22 mouse cellular contexts compared by ENCODE assay signal in the genomic region with DNA sequence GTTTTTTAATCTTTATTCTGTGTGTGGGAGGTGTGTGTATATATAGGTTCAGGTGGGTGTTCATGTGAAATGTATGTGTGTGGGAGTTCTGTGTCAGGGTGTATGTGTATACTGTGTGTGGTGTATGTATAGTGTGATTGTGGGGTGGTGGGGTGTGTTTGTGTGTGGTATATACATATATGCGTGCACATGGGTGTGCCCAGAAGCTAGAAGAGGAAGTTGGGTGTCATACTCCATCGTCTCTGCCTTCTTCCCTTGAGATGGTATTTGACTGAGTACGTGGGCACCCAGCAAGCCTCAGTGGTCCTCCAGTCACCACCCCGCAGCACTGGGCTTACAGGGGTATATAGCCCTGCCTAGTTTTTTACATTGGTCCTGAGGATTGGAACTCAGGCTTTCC. TPM values are rescaled to one million over a fixed set of nuclear protein-coding genes. Genes with fewer than 3 reads are reported as not detected.
A peak's percentile ranks its signal among the peaks of the same experiment; 100 is the strongest.
DNase-seq lines count a peak whose midpoint lies in the region; ATAC-seq lines count a peak whose summit lies in the region.
"Had no signal": no experiment of that assay in that cellular context is flagged by ENCODE, and none has a peak within 500 bp of the region (broad histone marks: within the 10 kb centered on the region; RNA-seq: fewer than 3 reads in every experiment).

No protein-coding gene starts in this region.

- H3K4me2 ChIP-seq in intestine, embryonic 16.5 days (ENCODE audit: low read depth, low read length), result no peak overlapping the region
- H3K4me2 ChIP-seq: embryonic facial prominence, embryonic 15.5 days; hindbrain, embryonic 15.5 days; limb, embryonic 12.5 days; neural tube, embryonic 13.5 days; stomach, embryonic 15.5 days had no signal

- no peak overlapping the region for H3K27ac ChIP-seq in intestine, embryonic 16.5 days (ENCODE audit: low read length)
- H3K27ac ChIP-seq: embryonic facial prominence, embryonic 15.5 days; heart, adult 2 months; hindbrain, embryonic 15.5 days; limb, embryonic 12.5 days; neural tube, embryonic 13.5 days; stomach, embryonic 15.5 days had no signal

- peak; percentile 48 for ATAC-seq in frontal cortex, adult (ENCODE audit: low TSS enrichment)
- ATAC-seq in common myeloid progenitor, adult 5-6 weeks (replicated peaks; ENCODE audit: low read depth, poor library complexity, severe bottlenecking), result peak; percentile 59
- no peak for ATAC-seq in intestine, embryonic 16.5 days

- H3K9me3 ChIP-seq in intestine, embryonic 16.5 days (ENCODE audit: control insufficient read depth, low read length), result no peaks in the 10 kb centered on the region
- H3K9me3 ChIP-seq: embryonic facial prominence, embryonic 15.5 days; hindbrain, embryonic 15.5 days; limb, embryonic 12.5 days; megakaryocyte, embryonic 14.5 days; neural tube, embryonic 13.5 days; stomach, embryonic 15.5 days had no signal

- no peaks in the 10 kb centered on the region for H3K36me3 ChIP-seq in intestine, embryonic 16.5 days (ENCODE audit: control insufficient read depth, insufficient read depth, low read length)
- H3K36me3 ChIP-seq: embryonic facial prominence, embryonic 15.5 days; stomach, embryonic 15.5 days had no signal

- no peaks in the 10 kb centered on the region for H3K4me1 ChIP-seq in intestine, embryonic 16.5 days (ENCODE audit: control insufficient read depth, insufficient read depth, low read length)
- H3K4me1 ChIP-seq: embryonic facial prominence, embryonic 15.5 days; hindbrain, embryonic 15.5 days; limb, embryonic 12.5 days; neural tube, embryonic 13.5 days; stomach, embryonic 15.5 days had no signal

- no peak for DNase-seq in frontal cortex, postnatal 36 days (ENCODE audit: low spot score in 2 of 2)
- peak; percentile 54 for DNase-seq in lung, postnatal 36 days
- DNase-seq in lung, postnatal 25 days (ENCODE audit: low spot score), result no peak
- DNase-seq in spleen, postnatal 36 days (ENCODE audit: low spot score in 2 of 2), result peak; percentile 67 to 74
- DNase-seq in lung, postnatal 10 days, result no peak
- DNase-seq: cerebellum, adult 18-20 months; lung, adult 18-20 months; right cerebral cortex, postnatal 4 days had no signal

- H3K9ac ChIP-seq in intestine, embryonic 16.5 days (ENCODE audit: low read depth, low read length), result no peak overlapping the region
- H3K9ac ChIP-seq: embryonic facial prominence, embryonic 15.5 days; hindbrain, embryonic 15.5 days; limb, embryonic 12.5 days; neural tube, embryonic 13.5 days; stomach, embryonic 15.5 days had no signal

- WGBS in intestine, embryonic 16.5 days, result 80% methylated on average over 4 of the region's 4 CpGs

- H3K4me3 ChIP-seq in intestine, embryonic 16.5 days (ENCODE audit: low read length), result no peak overlapping the region
- H3K4me3 ChIP-seq: embryonic facial prominence, embryonic 15.5 days; heart, adult 2 months; hindbrain, embryonic 15.5 days; limb, embryonic 12.5 days; neural tube, embryonic 13.5 days; stomach, embryonic 15.5 days had no signal

- H3K27me3 ChIP-seq in intestine, embryonic 16.5 days (replicated peaks; ENCODE audit: control insufficient read depth, insufficient read depth, low read length), result no peaks in the 10 kb centered on the region
- H3K27me3 ChIP-seq: CH12.LX; embryonic facial prominence, embryonic 15.5 days; hindbrain, embryonic 15.5 days; limb, embryonic 12.5 days; neural tube, embryonic 13.5 days; stomach, embryonic 15.5 days had no signal

RNA-seq across cellular contexts. Expression of a gene that starts 16.9 kb away (rescaled TPM):
- 49.7 and 54.1 TPM in 2 replicates for total RNA-seq in common myeloid progenitor, adult 5-6 weeks (2017)
- polyA plus RNA-seq in intestine, embryonic 16.5 days (2015; fragmentation: Nextera tagmentation; extraction: Ambion mirVana), result 162 and 184 TPM in 2 replicates

RNA-seq across cellular contexts. Expression of a gene that starts 29.9 kb away (rescaled TPM):
- total RNA-seq in common myeloid progenitor, adult 5-6 weeks (2017), result 6.7 and 6.8 TPM in 2 replicates
- 15.1 and 21.7 TPM in 2 replicates for polyA plus RNA-seq in intestine, embryonic 16.5 days (2015; fragmentation: Nextera tagmentation; extraction: Ambion mirVana)

RNA-seq across cellular contexts. Expression of a gene that starts 35.6 kb away (rescaled TPM):
- total RNA-seq in common myeloid progenitor, adult 5-6 weeks (2017), result not detected in 2 replicates
- not detected in 2 replicates for polyA plus RNA-seq in intestine, embryonic 16.5 days (2015; fragmentation: Nextera tagmentation; extraction: Ambion mirVana)
- total RNA-seq: CH12.LX; heart, adult 2 months; midbrain, postnatal 0 days had no signal
- polyA plus RNA-seq: forebrain, embryonic 11.5 days; heart, adult 2 months; heart, postnatal 0 days; hindbrain, embryonic 15.5 days; limb, embryonic 12.5 days; midbrain, postnatal 0 days; neural tube, embryonic 13.5 days had no signal

RNA-seq across cellular contexts. Expression of a gene that starts 38.1 kb away (rescaled TPM):
- 13.3 and 16.1 TPM in 2 replicates for total RNA-seq in common myeloid progenitor, adult 5-6 weeks (2017)
- polyA plus RNA-seq in intestine, embryonic 16.5 days (2015; fragmentation: Nextera tagmentation; extraction: Ambion mirVana), result 13.0 and 14.4 TPM in 2 replicates

RNA-seq across cellular contexts. Expression of a gene that starts 52.5 kb away (rescaled TPM):
- 20.6 and 22.5 TPM in 2 replicates for total RNA-seq in common myeloid progenitor, adult 5-6 weeks (2017)
- polyA plus RNA-seq in intestine, embryonic 16.5 days (2015; fragmentation: Nextera tagmentation; extraction: Ambion mirVana), result 18.4 and 21.5 TPM in 2 replicates

Comparison
In these comparisons a context has a peak if more than half of its experiments do, and no peak if none do; other contexts are left out.
1. DNase-seq: peak in lung, postnatal 36 days (single experiment) and spleen, postnatal 36 days (2 of 2); none in frontal cortex, postnatal 36 days (0 of 2), lung, postnatal 25 days (single experiment) and lung, postnatal 10 days (single experiment).